Mouse (Mus musculus) induced T-regulatory cell, adult 2 months (primary cell): ENCODE results near the gene Spin1.

Source experiments
- DNase-seq: peaks from one replicate; pipeline ENCODE4 v3.0.0-alpha.2; 2012; ENCODE audit warnings: low read depth

Gene Spin1

GRCm38 (mm10) chr13:51137702-51138031 is 37.0 kb downstream of the Spin1 start:
- no peak for DNase-seq

GRCm38 (mm10) chr13:51147106-51147505 is 46.4 kb downstream of the Spin1 start:
- no peak for DNase-seq

GRCm38 (mm10) chr13:51152966-51153669 is 52.4 kb downstream of the Spin1 start:
- no peak for DNase-seq

- DNase-seq = no peak
These were observed 53.0 kb downstream of the Spin1 start for GRCm38 (mm10) chr13:51153670-51154030.

- no peak for DNase-seq
These were observed 54.7 kb downstream of the Spin1 start for GRCm38 (mm10) chr13:51155178-51156013.

GRCm38 (mm10) chr13:51156014-51156386 is 55.3 kb downstream of the Spin1 start:
- DNase-seq = no peak

- no peak for DNase-seq
These were observed 56.6 kb downstream of the Spin1 start for GRCm38 (mm10) chr13:51157291-51157690.

GRCm38 (mm10) chr13:51161672-51162071 is 61.0 kb downstream of the Spin1 start:
- DNase-seq = no peak

- no peak for DNase-seq
These were observed 61.6 kb downstream of the Spin1 start for GRCm38 (mm10) chr13:51162246-51162645.

- DNase-seq = no peak
These were observed 66.0 kb downstream of the Spin1 start for GRCm38 (mm10) chr13:51166711-51167110.

GRCm38 (mm10) chr13:51170215-51170614 is 69.5 kb downstream of the Spin1 start:
- DNase-seq = peak; percentile 27

GRCm38 (mm10) chr13:51170691-51171680 is 70.3 kb downstream of the Spin1 start, which contains the start of gene Nxnl2:
Gene Nxnl2 (plus strand): TSS chr13:51171022.
- DNase-seq = peak; percentile 82

- no peak for DNase-seq
These were observed 71.9 kb downstream of the Spin1 start for GRCm38 (mm10) chr13:51172601-51173000.

- DNase-seq = no peak
These were observed 78.3 kb downstream of the Spin1 start for GRCm38 (mm10) chr13:51178932-51179331.

- DNase-seq = no peak
These were observed 78.7 kb downstream of the Spin1 start for GRCm38 (mm10) chr13:51179362-51179761.

- DNase-seq = no peak
These were observed 81.6 kb downstream of the Spin1 start for GRCm38 (mm10) chr13:51182236-51182635.

GRCm38 (mm10) chr13:51184896-51185295 is 84.2 kb downstream of the Spin1 start:
- no peak for DNase-seq

- no peak for DNase-seq
These were observed 89.7 kb downstream of the Spin1 start for GRCm38 (mm10) chr13:51190336-51190735.

- no peak for DNase-seq
These were observed 90.9 kb downstream of the Spin1 start for GRCm38 (mm10) chr13:51191416-51192140.

- peak; percentile 22 for DNase-seq
These were observed 93.2 kb downstream of the Spin1 start for GRCm38 (mm10) chr13:51193893-51194292.

GRCm38 (mm10) chr13:51197699-51198098 is 97.0 kb downstream of the Spin1 start:
- no peak for DNase-seq

GRCm38 (mm10) chr13:51198186-51198585 is 97.5 kb downstream of the Spin1 start:
- DNase-seq = no peak
